Mouse (Mus musculus): ENCODE measurements at regions not wholly inside any gene's neighbourhood (a gene's known extent, or its start where the extent isn't known, plus 50 kb on each side); places are given as distances from the start of the nearest gene placed in this dataset.

DNA sequence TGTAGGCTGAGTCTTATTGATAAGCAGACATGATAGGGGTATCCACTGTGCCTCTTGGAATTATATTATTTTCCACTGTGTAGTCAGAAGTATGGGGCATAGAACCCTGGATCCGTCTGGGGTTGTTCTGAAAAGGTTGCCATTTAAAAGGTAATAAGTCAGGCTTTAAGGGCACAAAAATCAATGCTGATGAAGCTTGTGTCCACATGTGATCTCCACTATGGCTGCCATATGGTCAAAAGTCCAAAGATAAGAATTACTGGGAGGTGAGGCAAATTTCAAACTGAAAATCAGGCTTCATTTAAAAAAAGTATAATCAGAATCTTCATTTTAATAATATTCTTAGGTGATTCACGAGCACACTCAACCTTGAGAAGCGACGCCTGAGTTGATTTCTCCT, 760.2 kb downstream of the Inhba start:
- Histone ChIP-seq H3K9me3 (ENCODE audit: control insufficient read depth, low read length) (no peaks in the 10 kb centered on the region), H3K4me1 (replicated peaks; ENCODE audit: control insufficient read depth, insufficient read depth, low read length) (no peaks in the 10 kb centered on the region), H3K27me3 (replicated peaks; ENCODE audit: control insufficient read depth, insufficient read depth, low read length) (no peaks in the 10 kb centered on the region), H3K27ac (ENCODE audit: low read depth, low read length) (no peak overlapping the region), H3K4me2 (no peak overlapping the region), H3K4me3 (ENCODE audit: low read depth, low read length) (no peak overlapping the region), H3K9ac (ENCODE audit: low read depth, low read length) (no peak overlapping the region), H3K36me3 (ENCODE audit: control insufficient read depth, insufficient read depth, low read length) (no peaks in the 10 kb centered on the region)
- 84% methylated on average over 4 of the region's 4 CpGs for WGBS
- no peak for ATAC-seq (replicated peaks; ENCODE audit: low FRiP score)
- no peak for DNase-seq (ENCODE audit: low spot score)

DNA sequence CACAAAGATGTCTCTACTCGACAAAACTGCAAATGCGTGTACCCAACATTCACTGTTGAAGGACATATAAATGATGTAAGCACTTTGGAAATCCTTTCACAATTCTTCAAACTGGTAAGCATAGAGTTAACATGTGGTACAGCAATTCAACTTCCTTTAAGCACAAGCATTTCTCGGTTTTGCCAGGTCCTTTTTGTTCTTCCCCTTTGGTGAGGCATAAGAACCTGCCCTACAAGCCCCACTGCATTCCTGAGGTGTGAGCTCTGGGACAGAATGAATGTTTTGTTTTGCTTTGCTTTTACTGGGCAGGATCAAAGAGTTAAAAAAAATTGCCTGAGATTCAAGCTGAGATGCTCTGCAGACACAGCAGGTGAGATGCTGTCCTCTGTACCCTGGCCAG, 793.9 kb downstream of the Inhba start:
- Histone ChIP-seq H3K9ac (ENCODE audit: low read depth, low read length) (no peak overlapping the region), H3K4me2 (no peak overlapping the region), H3K4me3 (ENCODE audit: low read depth, low read length) (no peak overlapping the region), H3K4me1 (replicated peaks; ENCODE audit: control insufficient read depth, insufficient read depth, low read length) (no peaks in the 10 kb centered on the region), H3K27ac (ENCODE audit: low read depth, low read length) (no peak overlapping the region), H3K36me3 (ENCODE audit: control insufficient read depth, insufficient read depth, low read length) (no peaks in the 10 kb centered on the region), H3K9me3 (ENCODE audit: control insufficient read depth, low read length) (no peaks in the 10 kb centered on the region), H3K27me3 (replicated peaks; ENCODE audit: control insufficient read depth, insufficient read depth, low read length) (no peaks in the 10 kb centered on the region)
- DNase-seq (ENCODE audit: low spot score) (no peak), ATAC-seq (replicated peaks; ENCODE audit: low FRiP score) (no peak)
- WGBS: 58% methylated on average over 3 of the region's 3 CpGs
